Mouse (Mus musculus) telencephalon, adult 2 months (tissue): Measurements from ENCODE around the gene BC035044.
A peak's percentile ranks its signal among the peaks of the same experiment; 100 is the strongest.
"Not testable (repeated sequence)": the region's sequence is repeated elsewhere in the genome, so short reads cannot be mapped to it uniquely, and the experiment has no call there.

Experiments used
- DNase-seq: peaks from one replicate; pipeline ENCODE4 v3.0.0-alpha.2; 2011; ENCODE audit warnings: low read depth, low spot score

BC035044 gene

DNA sequence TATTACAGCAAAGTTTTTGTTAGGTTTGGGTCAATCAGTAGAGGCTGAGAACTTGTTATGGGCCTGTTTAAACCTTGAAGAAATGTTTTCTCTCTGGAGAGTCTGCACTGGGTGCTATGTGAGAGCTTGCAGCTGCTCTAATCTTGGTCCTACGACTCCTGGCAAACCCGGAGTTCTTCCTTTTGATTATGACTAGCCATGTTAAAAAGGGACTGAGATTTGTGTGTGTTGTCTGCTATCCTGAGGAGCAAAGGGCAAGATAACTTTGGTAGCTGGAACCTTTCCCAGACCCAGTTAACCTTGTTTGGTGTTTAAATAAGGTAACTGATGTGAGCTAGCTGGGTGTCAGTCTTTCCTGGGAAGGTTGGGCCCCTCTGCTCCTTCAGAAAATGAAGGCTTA, 40.3 kb downstream of the BC035044 start:
- no peak for DNase-seq

DNA sequence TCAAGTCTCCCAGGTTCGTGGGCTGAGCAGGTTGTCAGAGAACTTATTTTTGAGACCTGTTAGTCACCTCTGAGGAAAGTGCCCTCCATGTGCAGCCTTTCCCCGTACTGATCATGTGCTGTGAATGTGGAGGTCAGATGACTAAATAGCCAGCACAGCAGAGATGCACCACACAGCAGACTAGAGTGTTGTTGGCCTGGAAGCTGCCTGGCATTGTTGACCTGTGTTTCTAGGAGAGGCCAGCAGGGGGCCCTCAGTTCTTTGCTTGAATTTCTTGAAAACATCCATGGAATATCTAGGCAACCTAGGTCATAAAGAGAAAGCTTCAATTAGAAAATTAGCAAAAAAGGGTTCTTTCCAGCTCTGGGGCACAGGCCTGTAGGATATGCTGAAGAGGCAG, 41.0 kb downstream of the BC035044 start:
- DNase-seq = no peak

DNA sequence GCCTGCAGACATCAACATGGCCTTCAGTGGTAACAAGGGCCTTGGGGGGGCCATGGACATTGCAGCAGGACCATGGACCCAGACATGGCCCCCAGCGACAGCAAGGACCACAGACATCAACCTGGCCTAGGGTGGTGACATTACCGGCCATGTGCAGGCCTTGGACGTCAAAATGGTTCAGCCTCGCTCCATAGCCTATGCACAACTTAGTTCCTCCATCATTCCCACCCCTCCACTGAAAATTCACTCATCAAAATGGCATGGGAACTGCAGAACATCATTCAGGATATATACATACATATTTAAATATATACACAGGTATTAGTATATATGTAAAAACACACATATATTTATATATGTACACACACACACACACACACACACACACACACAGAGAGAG, 43.5 kb downstream of the BC035044 start:
- DNase-seq = no peak

DNA sequence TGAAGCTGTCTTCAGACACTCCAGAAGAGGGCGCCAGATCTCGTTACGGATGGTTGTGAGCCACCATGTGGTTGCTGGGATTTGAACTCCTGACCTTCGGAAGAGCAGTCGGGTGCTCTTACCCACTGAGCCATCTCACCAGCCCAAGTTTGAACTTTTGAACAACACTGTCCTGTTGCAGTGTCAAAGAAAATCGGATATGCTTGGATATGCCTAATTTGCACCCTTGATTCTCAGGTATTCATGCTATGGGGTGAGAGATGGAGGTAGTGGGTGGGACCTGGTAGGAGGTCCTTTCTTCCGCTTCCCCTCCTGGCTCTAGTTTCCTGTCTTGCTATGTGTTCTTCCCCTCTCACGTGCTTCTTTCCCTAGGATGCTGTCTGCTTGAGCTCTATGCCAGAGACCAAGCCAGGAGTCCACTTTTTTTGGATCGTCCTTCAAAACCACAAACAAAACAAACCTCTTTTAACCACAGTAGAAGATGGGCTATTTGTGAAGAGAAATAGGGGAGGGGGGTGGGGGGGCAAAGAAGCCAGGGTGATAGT, 44.9 kb downstream of the BC035044 start:
- DNase-seq = no peak

DNA sequence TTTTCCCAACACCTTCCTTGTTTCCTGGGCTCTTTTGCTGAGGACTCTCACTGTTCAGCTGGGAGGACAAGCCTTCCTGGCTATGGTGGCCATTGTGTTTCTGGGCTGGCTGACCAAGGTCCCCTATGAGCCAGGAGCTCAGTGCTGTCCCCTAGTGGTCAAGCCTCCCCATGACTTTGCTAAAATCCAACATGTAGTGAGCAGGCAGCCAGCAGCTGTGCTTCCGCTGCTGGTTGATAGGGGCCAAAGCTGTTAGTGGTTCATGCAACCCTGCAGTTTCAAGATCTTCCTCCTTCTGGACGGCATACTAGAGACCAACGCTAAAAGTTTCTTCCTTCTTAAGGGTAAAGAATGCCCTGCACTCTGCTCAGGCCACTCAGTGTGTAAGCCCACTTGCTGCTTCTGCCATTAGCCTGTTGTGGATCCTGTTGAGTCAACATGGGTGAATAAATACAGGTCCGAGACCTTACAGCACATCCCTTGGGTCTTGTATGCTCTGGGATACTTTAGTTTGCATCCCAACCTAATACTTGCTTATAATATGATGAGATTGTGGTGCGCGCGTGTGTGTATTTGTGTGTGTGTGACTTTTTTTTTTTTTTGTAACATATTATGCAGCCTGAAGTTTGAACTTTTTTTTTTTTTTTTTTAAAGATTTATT, 45.5 kb downstream of the BC035044 start:
- DNase-seq = no peak

DNA sequence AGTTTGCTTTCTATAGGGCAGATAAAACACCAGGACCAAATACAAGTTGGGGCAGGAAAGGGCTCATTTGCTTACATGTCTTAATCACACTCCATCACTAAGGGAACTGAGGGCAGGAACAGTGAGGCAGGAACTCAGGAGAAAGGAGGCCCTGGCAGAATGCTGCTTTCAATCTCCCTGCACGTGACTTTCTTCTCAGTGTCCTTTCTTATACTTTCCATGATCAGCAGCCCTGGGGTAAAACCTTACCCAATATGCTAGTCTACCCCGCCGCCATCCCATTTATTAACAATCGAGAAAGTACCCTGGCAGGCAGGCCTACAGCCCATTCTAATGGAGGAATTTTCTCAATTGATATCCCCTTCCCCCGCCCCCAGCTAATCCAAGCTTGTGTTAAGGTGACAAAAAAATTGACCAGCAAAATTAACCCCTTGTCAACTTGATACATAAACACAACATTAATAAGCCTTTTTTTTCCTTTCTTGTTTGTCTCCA, 46.3 kb downstream of the BC035044 start:
- no peak for DNase-seq

DNA sequence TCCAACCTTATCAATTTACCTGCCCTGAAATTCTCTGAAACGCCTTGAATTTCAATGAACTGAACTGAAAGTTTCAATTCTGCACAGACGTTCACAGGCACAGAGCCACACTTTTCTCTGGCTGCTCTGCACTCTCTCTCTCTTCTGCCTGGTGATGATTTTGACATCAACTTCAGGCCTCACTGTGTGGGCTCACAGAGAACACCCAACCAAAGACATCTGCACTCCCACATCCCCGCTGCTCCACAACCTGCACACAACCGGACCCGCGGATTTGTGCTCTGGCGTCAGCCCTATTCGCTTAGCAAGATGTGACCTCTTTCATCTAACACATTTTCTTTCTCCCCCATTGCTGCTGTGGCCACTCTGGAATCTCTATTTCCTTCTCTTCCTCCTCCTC, 46.8 kb downstream of the BC035044 start:
- DNase-seq = no peak

DNA sequence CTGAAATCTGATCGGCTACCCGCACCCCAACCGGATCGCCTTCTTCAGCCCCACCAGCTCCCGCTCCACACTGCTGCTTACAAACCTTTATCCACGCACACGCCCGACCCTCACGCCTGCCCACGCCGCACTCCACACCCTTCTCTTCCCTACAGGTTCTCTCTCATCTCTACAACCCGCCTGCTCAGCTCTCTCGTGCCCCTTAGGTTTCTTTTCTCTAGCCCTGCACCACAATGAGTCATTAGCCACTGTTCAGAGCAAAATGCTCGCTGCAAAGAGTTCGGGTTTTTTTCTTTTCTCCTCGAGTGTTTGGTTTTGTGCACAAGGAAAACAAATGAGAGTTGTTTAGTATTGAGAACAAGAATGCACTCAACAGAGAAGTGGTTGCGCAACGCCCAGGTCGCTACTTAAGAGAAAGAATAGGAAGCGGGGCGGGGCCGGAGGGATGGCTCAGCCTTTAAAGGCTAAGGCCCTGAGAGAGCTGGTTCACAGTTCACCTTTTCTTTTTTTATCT, 47.4 kb downstream of the BC035044 start:
- no peak for DNase-seq

DNA sequence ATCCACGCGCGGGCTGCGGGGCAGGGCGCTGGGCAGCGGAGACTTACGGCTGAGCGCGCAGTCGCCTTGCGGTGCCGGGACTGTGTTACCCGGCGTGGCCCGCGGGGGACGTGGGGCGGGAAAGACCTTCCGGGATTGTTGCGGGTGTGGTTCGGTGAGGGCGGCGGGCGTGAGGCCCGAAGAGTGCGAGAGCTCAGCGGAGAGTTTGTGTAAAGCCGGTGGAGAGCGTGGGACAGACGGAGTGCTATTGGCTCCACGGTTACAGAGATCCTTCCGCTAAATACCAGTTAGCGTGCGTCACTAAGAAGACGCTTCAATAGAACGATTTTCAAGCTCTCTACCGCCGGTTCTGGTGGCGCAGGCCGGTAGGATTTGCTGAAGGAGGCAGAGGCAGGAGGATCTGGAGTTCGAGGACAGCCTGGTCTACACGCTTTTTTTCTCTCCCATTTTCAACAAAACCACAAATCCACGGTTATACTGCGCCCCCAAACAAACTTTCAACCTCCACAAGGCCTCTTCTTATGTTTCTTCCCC, 47.9 kb downstream of the BC035044 start:
- DNase-seq = peak; percentile 97

DNA sequence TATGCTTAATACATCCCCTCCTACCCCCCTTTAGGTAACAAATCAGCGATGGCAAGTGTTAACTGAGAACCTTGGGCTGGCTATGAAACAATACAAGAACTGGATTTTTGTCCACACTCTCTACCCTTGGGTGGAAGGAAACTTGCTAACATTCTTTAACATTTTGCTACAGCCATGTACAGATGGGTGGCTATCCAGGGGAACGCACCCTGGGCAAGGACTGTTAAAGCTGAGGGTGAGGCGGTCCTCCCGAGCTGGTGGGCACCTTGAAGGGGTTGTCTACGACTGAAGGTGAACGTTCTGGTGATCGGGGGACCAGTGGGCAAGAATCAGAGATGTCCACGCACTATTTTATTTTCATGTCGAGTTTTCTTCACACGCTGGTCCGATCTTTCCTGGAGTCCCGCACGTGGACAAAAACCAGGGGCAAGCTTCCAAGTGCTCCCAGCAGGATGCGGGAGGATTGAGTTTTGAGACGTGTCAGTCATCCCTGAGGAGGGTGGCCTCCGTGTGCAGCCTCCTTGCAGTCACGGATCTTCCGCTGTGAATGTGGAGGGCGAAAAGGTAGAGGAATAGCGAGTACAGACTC, 48.5 kb downstream of the BC035044 start:
- no peak for DNase-seq

DNA sequence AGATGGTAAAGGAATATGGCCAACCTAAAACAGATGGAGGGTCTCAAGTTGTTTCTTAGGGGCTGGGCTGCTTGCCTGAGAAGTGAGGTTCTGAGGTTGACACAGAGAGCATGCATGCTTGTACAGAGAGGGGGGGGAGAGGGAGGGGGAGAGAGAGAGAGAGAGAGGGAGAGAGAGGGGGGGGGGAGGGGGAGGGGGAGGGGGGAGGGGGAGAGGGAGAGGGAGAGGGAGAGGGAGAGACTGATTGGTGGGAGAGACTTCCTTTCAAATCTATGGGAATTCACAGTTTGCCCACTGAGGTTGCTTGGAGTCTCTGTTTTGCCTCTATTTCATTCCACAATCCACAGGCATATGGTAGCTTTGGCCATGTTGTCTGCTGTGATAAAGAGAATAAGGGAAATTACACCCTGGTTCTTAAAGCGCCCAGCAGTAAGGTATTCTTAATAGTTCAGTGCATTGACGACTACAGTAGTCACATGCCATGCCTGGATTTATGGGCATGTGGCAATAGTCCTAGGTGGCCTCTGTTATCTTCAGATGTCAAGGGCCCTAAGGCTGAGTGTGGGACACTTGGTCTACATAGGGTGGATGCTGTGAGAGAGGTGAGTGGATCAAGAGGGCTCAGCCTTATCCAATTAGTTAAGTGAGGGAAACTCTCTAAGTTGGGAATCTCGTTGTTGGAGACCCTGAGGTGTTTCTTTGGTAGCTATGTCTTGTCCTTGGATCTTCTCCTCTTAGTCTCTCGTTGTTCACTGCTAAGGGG, 49.4 kb downstream of the BC035044 start:
- no peak for DNase-seq

DNA sequence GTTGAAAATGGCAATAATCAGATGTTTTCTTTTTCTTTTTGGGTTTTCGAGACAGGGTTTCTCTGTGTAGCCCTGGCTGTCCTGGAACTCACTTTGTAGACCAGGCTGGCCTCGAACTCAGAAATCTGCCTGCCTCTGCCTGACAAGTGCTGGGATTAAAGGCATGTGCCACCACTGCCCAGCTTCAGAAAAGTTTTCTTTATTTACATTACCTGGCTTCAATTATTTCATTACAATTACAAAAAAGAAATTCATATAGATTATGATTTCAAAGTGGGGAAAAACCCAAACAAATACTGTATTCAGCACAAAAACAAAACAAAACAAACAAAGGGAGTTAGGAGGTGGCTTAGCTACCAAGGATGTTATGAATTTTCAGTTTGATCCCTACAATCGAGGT, 50.3 kb downstream of the BC035044 start:
- not testable (repeated sequence) for DNase-seq

DNA sequence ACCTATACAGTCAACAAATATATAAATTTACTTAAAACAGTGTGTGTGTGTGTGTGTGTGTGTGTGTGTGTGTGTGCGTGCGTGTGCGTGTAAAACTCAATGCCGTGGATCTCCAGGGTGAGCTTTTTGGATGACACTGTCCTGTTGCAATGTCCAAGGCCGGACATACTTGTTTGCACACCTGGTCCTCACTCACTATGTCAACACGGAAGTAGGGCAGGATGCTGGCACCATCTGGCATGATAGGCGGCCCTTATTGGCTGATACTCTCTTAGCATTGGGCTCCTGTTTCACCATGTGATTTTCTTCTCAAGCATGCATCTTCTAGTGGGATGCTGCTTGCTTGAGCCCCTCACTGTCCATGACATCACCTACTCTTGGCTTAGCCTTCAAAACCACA, 51.0 kb downstream of the BC035044 start:
- DNase-seq = no peak

DNA sequence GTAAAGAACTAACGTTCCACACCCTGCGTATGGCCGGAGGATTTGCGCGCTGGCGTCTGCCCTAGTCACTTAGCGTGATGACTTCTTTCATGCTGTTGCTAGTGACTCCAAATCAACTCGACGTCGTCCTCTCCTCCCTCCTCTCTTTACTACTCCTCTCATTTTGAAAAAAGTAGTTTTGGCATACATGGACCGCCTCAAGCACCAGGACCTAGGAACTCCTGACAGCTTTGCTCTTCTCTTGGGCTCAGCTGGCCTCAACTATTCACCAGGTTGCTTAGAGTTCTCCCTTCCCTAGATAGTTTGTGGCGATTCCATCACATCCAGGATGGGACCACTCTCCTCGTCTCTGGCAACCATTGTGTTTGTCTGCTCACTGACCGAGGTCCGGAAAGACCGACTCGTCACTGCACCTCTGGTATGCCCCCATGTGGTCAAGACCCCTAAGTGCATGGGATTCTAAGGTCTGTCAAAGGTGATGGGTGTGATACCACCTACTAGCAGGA, 51.6 kb downstream of the BC035044 start:
- DNase-seq = no peak

DNA sequence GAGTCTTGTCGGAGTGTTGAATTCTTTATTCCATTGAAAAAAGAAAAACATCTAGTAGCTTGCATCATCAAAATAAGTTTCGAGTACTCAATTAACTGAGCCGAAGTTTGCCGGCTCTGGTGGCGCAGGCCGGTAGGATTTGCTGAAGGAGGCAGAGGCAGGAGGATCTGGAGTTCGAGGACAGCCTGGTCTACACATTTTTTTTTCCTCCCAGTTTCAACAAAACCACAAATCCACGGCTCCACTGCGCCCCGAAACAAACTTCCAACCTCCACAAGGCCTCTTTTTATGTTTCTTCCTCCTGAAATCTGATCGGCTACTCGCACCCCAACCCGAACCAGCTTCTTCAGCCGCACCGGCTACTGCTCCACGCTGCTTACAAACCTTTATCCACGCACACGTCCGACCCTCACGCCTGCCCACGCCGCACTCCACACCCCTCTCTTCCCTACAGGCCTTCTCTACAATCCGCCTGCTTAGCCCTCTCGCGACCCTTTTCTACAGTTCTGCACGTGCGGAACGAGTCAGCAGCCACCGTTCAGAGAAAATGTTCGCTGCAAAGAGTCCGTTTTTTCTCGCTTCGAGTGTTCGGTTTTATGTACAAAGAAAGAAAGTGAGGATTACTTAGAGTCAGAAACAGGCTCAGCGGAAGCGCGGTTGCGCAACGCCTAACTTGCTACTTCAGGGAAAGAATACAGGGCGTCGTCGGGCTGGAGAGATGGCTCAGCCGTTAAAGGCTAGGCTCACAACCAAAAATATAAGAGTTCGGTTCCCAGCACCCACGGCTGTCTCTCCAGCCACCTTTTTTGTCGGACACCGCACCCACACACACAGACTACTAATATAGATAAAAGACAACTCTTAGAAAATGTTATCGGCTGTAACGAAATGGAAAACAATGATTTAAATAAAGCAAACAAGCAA, 52.3 kb downstream of the BC035044 start:
- DNase-seq = peak; percentile 85

DNA sequence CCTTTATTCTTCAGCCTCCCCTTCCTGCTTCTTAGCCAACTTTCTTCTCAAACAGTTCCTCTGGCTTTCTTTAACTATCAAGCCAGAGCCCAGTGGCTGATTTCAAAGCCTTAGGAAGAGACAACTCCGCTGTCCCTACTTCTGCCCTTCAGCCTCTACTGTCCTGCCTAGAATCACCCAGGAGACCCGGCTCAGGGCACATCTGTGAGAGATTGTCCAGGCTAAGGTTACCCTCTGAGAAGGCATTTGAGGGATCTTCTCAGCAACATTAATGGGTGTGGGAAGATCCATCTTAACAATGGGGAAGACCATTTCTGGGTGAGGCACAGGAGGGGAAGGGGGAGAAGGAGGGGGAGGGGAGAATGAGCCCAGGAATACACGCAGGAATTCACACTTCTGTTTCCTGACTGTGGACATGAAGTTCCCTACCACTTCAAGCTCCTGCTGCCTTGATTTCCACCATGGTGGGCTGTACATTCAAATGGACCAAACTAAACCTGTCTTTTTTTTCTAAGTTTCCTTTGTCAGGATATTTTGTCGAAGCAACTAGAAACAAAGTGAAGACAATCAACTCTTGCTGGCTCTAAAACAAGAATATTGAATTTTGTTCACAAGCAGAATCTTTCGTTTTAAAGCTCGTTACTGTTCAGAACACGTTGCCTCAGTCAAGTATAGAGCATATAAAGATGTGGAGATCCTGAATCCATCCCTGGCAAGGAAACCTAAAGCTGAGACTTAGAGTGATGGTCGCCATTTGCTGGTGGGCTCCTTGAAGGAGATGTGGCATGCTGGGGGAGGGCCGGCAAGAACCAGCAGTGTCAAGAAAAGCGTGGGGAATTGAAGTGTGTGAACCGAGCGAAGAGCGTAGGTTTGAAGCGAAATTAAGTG, 53.2 kb downstream of the BC035044 start:
- DNase-seq = no peak

DNA sequence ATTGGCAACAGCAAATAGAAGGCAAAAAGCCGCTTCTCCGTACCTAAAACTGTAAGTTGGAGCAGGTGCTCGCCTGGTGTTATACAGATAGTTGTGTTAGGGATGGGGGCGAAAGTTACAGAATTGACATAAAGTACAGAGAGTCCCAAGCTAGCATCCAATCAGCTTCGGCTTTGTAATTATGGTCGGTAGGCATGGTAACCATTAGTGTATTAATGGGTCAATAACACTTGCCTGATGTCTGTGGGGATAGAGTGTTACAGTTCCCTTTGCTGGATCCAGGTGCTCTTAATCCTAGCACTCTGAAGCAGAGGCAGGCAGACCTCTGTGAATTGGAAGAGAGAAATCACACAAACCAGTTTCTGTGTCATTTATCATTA, 54.0 kb downstream of the BC035044 start:
- no peak for DNase-seq

DNA sequence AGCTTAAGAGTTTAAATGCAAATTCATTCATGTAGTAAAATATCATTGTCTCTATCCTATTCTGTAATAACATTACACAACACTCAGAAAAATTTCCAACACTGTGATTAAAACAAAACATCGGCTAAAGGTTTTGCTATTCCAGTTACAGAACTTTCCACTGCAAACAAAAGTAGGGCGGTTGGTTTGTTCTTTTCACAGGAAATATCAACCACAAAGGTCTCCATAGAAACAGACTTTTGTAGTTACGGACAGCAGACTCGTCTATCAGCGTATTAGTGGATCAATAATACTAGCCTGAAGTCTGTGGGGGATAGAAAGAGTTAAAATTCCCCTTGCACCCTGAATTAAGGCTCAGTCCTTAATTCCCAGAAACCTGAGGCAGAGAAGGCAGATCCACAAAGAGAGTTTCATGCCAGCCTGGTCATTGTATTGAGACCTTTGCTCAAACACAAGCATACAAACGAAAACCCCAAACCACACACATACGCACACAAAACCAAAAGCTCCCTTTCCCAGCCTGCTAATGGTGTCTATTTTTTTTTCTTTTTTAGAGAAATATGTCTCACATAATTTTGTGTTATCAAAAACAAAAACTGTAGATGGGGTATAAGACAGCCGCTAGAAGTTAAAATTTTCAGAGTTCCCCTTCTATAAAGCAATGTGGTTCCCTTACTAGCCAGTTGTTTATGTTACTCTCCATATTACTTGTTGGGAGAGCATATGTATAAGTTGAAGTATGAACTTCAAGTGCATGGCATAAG, 54.6 kb downstream of the BC035044 start:
- no peak for DNase-seq

DNA sequence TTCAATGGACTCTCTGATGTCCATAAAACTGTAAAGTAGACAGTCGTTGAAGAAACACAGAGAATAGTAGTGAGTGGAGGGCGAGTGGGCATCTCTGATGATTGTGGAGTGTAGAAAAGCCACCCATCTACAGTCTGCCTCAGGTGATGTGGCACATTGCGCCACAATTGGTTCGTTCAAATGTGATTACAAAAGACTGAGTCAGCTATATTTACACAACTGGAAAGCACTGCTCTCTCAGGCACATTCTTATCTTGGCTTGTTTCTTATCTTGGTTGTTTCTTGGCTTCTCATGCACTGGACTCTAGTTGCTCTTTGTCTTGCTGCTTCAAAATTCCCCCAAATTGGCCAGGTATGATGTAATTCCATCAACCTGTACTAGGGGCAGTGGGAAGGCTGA, 55.4 kb downstream of the BC035044 start:
- no peak for DNase-seq
